Mouse (Mus musculus) urinary bladder, adult 2 months (tissue): ENCODE results near the gene Atp5c1. TPM values are rescaled to one million over a fixed set of nuclear protein-coding genes. Genes with fewer than 3 reads are reported as not detected.
A peak's percentile ranks its signal among the peaks of the same experiment; 100 is the strongest.

Source experiments
- DNase-seq: peaks from one replicate; pipeline ENCODE4 v3.0.0; 2022; ENCODE audit warnings: low spot score
- polyA plus RNA-seq: library from polyadenylated mRNA; depleted of rRNA; stranded (reverse); fragments of >200 nt; gene quantifications from 2 replicates; pipeline ENCODE4 v1.2.3, GENCODE M21; 2012; rRNA removed

The Atp5c1 gene
- polyA plus RNA-seq, 1 experiment = 350 TPM

DNA sequence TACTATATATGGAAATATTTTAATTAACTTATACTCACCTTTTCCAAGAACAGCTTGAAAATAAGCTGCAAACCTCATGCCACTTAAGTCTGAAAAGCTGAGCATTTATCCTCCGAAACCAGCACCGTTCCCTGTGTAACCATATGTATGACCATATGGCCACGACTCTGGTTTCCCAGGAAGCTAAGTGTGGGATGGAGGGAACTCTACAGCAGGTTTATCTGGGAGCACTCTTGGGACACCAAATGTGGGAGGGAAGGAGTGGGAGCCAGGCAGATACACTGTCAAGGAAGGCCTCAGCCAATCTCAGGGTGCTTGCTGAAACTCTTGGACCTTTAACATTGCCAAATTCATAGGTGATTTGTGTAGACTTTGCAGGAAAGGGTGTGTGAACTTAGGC is 29.4 kb downstream of the Atp5c1 start:
- DNase-seq = no peak

DNA sequence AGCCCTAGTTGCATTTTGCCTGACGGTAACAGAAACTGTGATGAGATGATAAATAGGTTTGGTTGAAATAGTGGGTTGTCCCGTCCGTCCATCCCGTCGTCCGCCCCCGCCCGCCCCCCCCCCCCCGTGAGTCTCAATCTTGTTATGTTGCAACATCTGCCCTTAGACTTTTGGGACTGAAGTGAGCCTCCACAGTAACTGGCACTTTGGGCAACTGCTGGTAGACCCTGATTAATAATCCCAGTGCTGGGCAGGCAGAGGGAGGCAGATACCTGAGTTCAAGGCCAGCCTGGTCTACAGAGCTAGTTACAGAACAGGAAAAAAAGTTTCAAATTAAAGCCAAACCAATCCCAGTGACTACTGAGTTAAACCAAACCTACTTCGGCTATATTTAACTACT is 30.9 kb downstream of the Atp5c1 start:
- no peak for DNase-seq

DNA sequence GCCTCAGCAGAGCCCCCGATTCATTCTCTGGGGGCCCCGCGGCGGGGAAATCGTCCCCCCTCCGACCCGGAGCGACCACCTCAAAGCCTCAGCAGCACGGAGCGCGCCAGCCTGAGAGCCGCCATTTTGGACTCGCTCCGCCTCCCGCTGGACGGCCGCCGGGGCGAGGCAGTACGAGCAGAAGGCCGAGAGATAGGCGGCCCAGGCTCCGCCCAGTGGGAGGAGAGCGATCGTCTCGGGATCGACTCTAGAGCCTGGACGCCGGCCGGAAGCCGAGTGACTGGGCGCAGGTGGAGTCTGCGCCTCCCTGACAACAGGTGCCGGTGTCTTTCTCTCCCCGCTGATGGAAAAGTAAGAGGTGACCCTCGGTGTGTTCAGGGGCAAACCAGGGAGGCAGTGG is 31.8 kb downstream of the Atp5c1 start, which contains the start of gene Taf3:
Gene Taf3, minus strand, starts transcription at position 136 of the 400 bp plus-strand sequence.
- DNase-seq = peak; percentile 85

DNA sequence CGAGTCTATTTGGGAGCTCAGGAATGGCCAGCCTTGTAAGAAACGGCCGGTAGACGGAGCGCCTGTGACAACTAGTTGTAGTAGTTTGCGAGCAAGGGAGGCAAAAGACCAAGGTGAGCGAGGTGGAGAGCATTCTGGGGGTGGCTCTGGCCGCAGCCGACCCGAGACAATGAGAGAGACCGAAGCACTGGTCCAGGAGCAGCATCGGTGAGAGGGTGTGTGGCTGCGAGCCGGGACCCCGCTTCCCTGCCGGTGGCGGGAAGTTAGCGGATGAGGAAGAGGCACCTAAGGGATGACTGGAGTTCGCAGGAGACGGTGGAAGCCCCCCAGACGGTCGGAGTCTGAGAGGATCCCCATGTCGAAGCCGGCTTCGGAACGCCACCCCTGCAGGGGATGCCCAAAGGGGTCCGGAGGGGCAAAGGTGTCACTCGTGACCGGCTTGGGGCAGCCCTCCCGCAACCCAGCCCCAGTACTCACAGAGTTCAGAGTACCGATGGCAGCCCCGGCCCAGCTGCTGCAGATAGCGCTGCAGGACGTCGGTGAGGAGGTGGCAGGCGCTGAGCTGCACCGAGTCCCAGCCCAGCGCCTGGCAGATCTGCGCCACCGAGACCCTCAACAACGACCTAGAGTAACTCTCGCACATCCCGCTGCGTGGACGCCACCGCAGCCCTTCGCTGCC is 32.4 kb downstream of the Atp5c1 start:
- DNase-seq = peak; percentile 32

GRCm38 (mm10) chr2:10034976-10035375 is 45.3 kb downstream of the Atp5c1 start:
- DNase-seq = no peak

DNA sequence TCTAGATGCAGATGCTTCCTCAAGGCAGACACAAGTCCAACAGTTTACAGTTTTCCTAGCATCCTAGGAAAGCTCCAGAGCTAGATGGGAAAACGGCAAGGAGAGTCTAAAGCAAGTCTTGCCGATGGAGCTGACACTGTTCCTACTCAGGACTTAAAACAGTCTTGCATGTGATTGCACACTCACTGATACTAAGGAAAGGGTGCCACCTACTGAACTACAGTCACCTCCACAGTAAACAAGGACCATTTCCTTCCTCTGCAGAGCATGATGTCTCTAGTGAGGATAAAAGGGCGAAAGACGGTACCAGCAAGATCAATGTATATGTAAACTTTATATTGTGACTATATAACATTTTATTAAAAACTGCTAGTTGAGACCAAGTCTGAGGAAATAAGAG is 46.6 kb downstream of the Atp5c1 start:
- no peak for DNase-seq

- DNase-seq = no peak
These were observed 50.6 kb downstream of the Atp5c1 start for GRCm38 (mm10) chr2:10029755-10030154.

DNA sequence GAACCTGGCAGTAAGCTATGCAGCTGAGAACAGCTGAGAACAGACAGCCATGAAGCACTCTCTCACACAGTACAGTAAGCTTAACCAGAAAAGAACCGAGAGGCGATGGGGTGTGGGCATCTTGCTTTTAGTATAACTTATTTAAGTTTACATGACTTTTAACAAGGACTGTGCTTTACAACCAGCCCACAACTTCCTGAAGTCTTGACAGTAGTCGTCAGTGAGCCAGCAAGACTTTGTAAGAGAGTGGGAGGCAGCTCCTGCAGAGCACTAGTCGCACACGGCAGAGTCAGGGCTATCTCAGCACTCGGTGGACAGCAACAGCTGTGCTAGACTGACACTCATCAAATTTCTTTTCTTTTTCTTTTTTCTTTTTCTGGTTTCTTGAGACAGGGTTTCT is 56.0 kb downstream of the Atp5c1 start:
- no peak for DNase-seq

- no peak for DNase-seq
These were observed 59.0 kb downstream of the Atp5c1 start for GRCm38 (mm10) chr2:10021296-10021695.

DNA sequence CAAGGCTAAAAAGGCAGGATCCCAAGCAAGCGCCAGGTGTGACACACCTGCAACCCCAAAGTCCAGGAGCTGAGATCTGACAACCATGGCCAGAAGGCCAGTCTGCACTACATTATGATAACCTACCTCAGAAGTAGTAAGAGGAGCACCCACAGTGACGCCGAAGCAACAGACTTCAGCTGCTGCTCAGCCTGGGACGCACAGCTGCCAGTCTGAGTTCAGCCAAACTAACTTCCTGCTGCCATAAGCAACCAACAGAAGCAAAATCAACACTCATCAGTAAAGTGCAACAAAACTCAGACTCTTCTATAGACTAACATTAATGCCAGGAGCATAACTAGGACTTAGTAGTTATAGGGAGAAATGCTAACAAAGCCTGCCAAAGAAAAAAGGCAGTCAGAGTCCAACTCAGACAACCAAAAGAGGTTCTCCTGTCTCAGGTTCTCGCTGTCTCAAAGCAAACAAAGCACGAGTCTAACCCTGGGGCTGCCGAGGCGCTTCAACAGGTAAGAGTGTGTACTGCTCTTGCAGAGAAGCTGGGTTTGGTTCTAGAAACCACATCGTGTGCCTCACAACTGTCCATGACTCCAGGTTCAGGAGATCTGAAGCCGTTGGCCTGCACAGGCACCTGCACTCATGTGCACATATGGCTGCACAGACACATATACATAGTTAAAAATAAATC is 65.2 kb downstream of the Atp5c1 start:
- no peak for DNase-seq

DNA sequence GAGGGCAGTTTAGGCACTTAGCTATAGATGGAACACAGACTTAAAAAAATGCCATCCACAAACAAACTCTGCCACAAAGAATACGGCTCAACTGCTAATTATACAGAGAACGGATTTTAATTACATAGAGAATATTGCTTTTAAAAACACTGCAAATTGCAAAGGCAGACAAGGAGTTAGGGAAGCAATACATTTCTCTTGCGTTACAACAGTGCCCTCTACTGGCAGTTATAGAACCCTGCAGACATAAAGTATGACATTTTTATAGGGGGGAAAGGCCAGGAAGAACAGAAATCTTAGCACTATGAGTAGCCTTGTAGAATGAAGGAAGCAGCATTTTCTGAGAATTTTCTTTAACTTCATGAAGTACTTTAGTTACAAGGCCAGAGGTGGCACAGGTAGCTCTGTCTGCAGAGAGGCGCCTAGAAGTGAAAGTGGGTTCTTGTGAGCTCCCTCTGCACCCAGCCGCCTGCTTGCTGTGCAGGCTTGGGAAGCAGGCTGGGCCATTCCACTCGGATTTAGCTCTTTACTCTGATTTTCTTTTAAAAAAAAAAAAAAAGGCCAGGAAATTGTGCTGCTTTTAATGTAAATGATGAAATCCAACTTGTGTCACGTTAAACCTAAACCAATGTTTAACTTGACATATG is 69.9 kb downstream of the Atp5c1 start:
- no peak for DNase-seq

GRCm38 (mm10) chr2:10009671-10010254 is 70.5 kb downstream of the Atp5c1 start:
- no peak for DNase-seq

DNA sequence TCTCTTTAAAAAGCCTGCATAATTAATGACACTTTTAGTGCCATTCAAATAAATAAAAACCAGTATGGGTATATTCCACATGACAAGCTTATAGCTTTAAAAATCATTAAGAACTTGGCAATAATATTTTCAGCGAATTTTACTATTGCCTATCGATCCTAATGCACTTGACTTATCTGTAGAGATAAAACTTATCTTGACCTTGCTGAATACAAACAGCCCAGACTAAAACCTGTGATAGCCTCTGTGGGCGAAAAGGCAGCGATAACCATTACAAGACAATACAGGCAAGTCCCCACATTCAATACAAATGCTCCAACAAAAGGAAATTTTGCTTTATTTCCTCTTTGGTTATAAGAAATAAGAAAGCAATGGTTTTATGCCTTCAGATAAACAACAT is 71.7 kb downstream of the Atp5c1 start:
- DNase-seq = no peak

Other genes with a start within 250 kb of the Atp5c1 start
- gene 4930412O13Rik, start 199.3 kb downstream of the Atp5c1 start, polyA plus RNA-seq = 12.3 and 23.2 TPM in 2 replicates
- gene 9230102O04Rik, start 191.0 kb downstream of the Atp5c1 start, polyA plus RNA-seq = 15.6 and 15.8 TPM in 2 replicates
- gene Gata3, start 190.5 kb downstream of the Atp5c1 start, polyA plus RNA-seq = 60.3 and 78.8 TPM in 2 replicates
- gene Taf3, start 31.9 kb downstream of the Atp5c1 start, polyA plus RNA-seq = 13.2 and 13.8 TPM in 2 replicates
- 16.3 and 18.8 TPM in 2 replicates for gene Kin, start 83 bp upstream of the Atp5c1 start, polyA plus RNA-seq
- gene Itih2, start 50.9 kb upstream of the Atp5c1 start, polyA plus RNA-seq = 3.4 and 4.2 TPM in 2 replicates
- gene Itih5, start 73.1 kb upstream of the Atp5c1 start, polyA plus RNA-seq = 96.2 and 115 TPM in 2 replicates